Comparison of ENCODE assay signal across 8 mouse cellular contexts in genomic region chr11:86568425-86568824, GRCm38 (mm10). TPM values are rescaled to one million over a fixed set of nuclear protein-coding genes. Genes with fewer than 3 reads are reported as not detected.
DNase-seq lines count a peak whose midpoint lies in the region; ATAC-seq and TF ChIP-seq lines count a peak whose summit lies in the region.

No protein-coding gene starts in this region.

- peak; percentile 25; the same call in 1 of the 2 replicates for ATAC-seq in forebrain, postnatal 0 days
- no peak for ATAC-seq in midbrain, embryonic 14.5 days (ENCODE audit: low FRiP score, low TSS enrichment)
- no peak for ATAC-seq in midbrain, embryonic 13.5 days
- no peak; the same call in 1 of the 2 replicates for ATAC-seq in embryonic facial prominence, embryonic 14.5 days (ENCODE audit: low read depth)

- H3K27me3 ChIP-seq in forebrain, postnatal 0 days (ENCODE audit: insufficient read depth, low read length) = no peaks in the 10 kb centered on the region
- no peaks in the 10 kb centered on the region for H3K27me3 ChIP-seq in forebrain, embryonic 10.5 days (ENCODE audit: poor library complexity, severe bottlenecking)
- no peaks in the 10 kb centered on the region for H3K27me3 ChIP-seq in midbrain, embryonic 14.5 days (ENCODE audit: control insufficient read depth, insufficient read depth, low read length)
- no peaks in the 10 kb centered on the region for H3K27me3 ChIP-seq in midbrain, embryonic 13.5 days
- no peaks in the 10 kb centered on the region for H3K27me3 ChIP-seq in embryonic facial prominence, embryonic 14.5 days (replicated peaks; ENCODE audit: control insufficient read depth, insufficient read depth, low read length)

- 68% methylated on average over 3 of the region's 3 CpGs for WGBS in forebrain, postnatal 0 days
- 82% methylated on average over 3 of the region's 3 CpGs for WGBS in forebrain, embryonic 10.5 days
- 67% methylated on average over 3 of the region's 3 CpGs for WGBS in midbrain, embryonic 14.5 days
- 80% methylated on average over 3 of the region's 3 CpGs for WGBS in midbrain, embryonic 13.5 days
- WGBS in embryonic facial prominence, embryonic 14.5 days = 63% methylated on average over 3 of the region's 3 CpGs

- intact Hi-C loops in left cerebral cortex, postnatal 4 days (cut with DNase I) = loop anchor here (5.0 kb wide), 1 partner anchor 84 kb away; no protein-coding TSS in a partner anchor
- intact Hi-C loops in heart, postnatal 25 days (cut with DNase I) = loop anchor here (1.0 to 5.0 kb wide), 2 partner anchors 87 to 444 kb away; no protein-coding TSS in a partner anchor

- no peak overlapping the region for H3K4me3 ChIP-seq in forebrain, postnatal 0 days (ENCODE audit: low read depth, low read length)
- no peak overlapping the region for H3K4me3 ChIP-seq in forebrain, embryonic 10.5 days
- no peak overlapping the region for H3K4me3 ChIP-seq in midbrain, embryonic 14.5 days (replicated peaks; ENCODE audit: low read depth, low read length)
- H3K4me3 ChIP-seq in midbrain, embryonic 13.5 days (replicated peaks) = no peak overlapping the region
- no peak overlapping the region for H3K4me3 ChIP-seq in embryonic facial prominence, embryonic 14.5 days (ENCODE audit: low read depth, low read length)

- DNase-seq in forebrain, postnatal 0 days = peak; percentile 41
- no peak for DNase-seq in forebrain, embryonic 10.5 days (ENCODE audit: extremely low spot score, low spot score)
- peak; percentile 57 for DNase-seq in midbrain, embryonic 14.5 days
- peak; percentile 62 for DNase-seq in embryonic facial prominence, embryonic 14.5 days (ENCODE audit: low spot score)
- peak; percentile 14 for DNase-seq in retina, postnatal 7 days (ENCODE audit: low read depth, low spot score)
- no peak for DNase-seq in left cerebral cortex, postnatal 4 days
- DNase-seq in heart, postnatal 25 days (ENCODE audit: low spot score) = no peak

- no peaks in the 10 kb centered on the region for H3K9me3 ChIP-seq in forebrain, postnatal 0 days (ENCODE audit: low read length)
- no peaks in the 10 kb centered on the region for H3K9me3 ChIP-seq in forebrain, embryonic 10.5 days
- no peaks in the 10 kb centered on the region for H3K9me3 ChIP-seq in midbrain, embryonic 14.5 days (ENCODE audit: control insufficient read depth, low read length)
- H3K9me3 ChIP-seq in midbrain, embryonic 13.5 days = no peaks in the 10 kb centered on the region
- no peaks in the 10 kb centered on the region for H3K9me3 ChIP-seq in embryonic facial prominence, embryonic 14.5 days (ENCODE audit: control insufficient read depth, low read length)

- H3K27ac ChIP-seq in forebrain, postnatal 0 days (ENCODE audit: low read depth, low read length) = no peak overlapping the region
- H3K27ac ChIP-seq in forebrain, embryonic 10.5 days = no peak overlapping the region
- H3K27ac ChIP-seq in midbrain, embryonic 14.5 days (replicated peaks; ENCODE audit: low read depth, low read length) = no peak overlapping the region
- H3K27ac ChIP-seq in midbrain, embryonic 13.5 days = no peak overlapping the region
- no peak overlapping the region for H3K27ac ChIP-seq in embryonic facial prominence, embryonic 14.5 days (replicated peaks; ENCODE audit: low read depth, low read length)

- no peak overlapping the region for H3K9ac ChIP-seq in forebrain, postnatal 0 days
- no peak overlapping the region for H3K9ac ChIP-seq in midbrain, embryonic 14.5 days (replicated peaks; ENCODE audit: low read length)
- no peak overlapping the region for H3K9ac ChIP-seq in midbrain, embryonic 13.5 days (replicated peaks)
- H3K9ac ChIP-seq in embryonic facial prominence, embryonic 14.5 days (ENCODE audit: low read depth, low read length) = no peak overlapping the region

- TF ChIP-seq CTCF in forebrain, postnatal 0 days (IDR thresholded peaks at IDR 0.05; ENCODE audit: low read depth) = peak; percentile 74

- no peak overlapping the region for H3K4me2 ChIP-seq in forebrain, postnatal 0 days (ENCODE audit: low read depth)
- no peak overlapping the region for H3K4me2 ChIP-seq in midbrain, embryonic 14.5 days (ENCODE audit: low read length)
- H3K4me2 ChIP-seq in midbrain, embryonic 13.5 days (replicated peaks) = no peak overlapping the region
- H3K4me2 ChIP-seq in embryonic facial prominence, embryonic 14.5 days (ENCODE audit: low read depth, low read length) = no peak overlapping the region

- no peaks in the 10 kb centered on the region for H3K4me1 ChIP-seq in forebrain, postnatal 0 days (ENCODE audit: insufficient read depth)
- H3K4me1 ChIP-seq in forebrain, embryonic 10.5 days = peaks cover 14% of the 10 kb centered on the region
- no peaks in the 10 kb centered on the region for H3K4me1 ChIP-seq in midbrain, embryonic 14.5 days (ENCODE audit: control insufficient read depth, insufficient read depth, low read length)
- no peaks in the 10 kb centered on the region for H3K4me1 ChIP-seq in midbrain, embryonic 13.5 days (replicated peaks)
- peaks cover 24% of the 10 kb centered on the region for H3K4me1 ChIP-seq in embryonic facial prominence, embryonic 14.5 days (ENCODE audit: control insufficient read depth, insufficient read depth, low read length)

- H3K36me3 ChIP-seq in forebrain, postnatal 0 days (ENCODE audit: insufficient read depth) = no peaks in the 10 kb centered on the region
- peaks cover 8% of the 10 kb centered on the region; the same call in 1 of the 2 replicates for H3K36me3 ChIP-seq in forebrain, embryonic 10.5 days (replicated peaks)
- H3K36me3 ChIP-seq in midbrain, embryonic 14.5 days (ENCODE audit: control insufficient read depth, insufficient read depth, low read length) = no peaks in the 10 kb centered on the region
- no peaks in the 10 kb centered on the region for H3K36me3 ChIP-seq in midbrain, embryonic 13.5 days
- H3K36me3 ChIP-seq in embryonic facial prominence, embryonic 14.5 days (ENCODE audit: control insufficient read depth, insufficient read depth, low read length) = peaks cover 3% of the 10 kb centered on the region; the same call in 1 of the 2 replicates

RNA-seq across cellular contexts. Expression of gene Tubd1, which starts 23.6 kb away (rescaled TPM):
- 3.1 and 4.3 TPM in 2 replicates for total RNA-seq in forebrain, postnatal 0 days (2014; rRNA removed)
- 6.7 and 8.0 TPM in 2 replicates for polyA plus RNA-seq in forebrain, postnatal 0 days (2015; fragmentation: Nextera tagmentation; extraction: Ambion mirVana)
- polyA plus RNA-seq in forebrain, embryonic 10.5 days (2016; fragmentation: Nextera tagmentation; extraction: Ambion mirVana) = 14.1 and 14.2 TPM in 2 replicates
- 4.7 and 6.1 TPM in 2 replicates for polyA plus RNA-seq in midbrain, embryonic 14.5 days (2014; fragmentation: Nextera tagmentation; extraction: Ambion mirVana)
- polyA plus RNA-seq in midbrain, embryonic 13.5 days (2015; fragmentation: Nextera tagmentation; extraction: Ambion mirVana) = 6.2 and 7.9 TPM in 2 replicates
- polyA plus RNA-seq in embryonic facial prominence, embryonic 14.5 days (2014; fragmentation: Nextera tagmentation; extraction: Ambion mirVana) = 10.8 and 12.7 TPM in 2 replicates
- total RNA-seq in left cerebral cortex, postnatal 4 days (2021) = 1 to 10 TPM; 5.0 to 5.8 TPM
- total RNA-seq in heart, postnatal 25 days (2021) = 1 to 10 TPM; 4.6 to 4.8 TPM

RNA-seq across cellular contexts. Expression of gene Rps6kb1, which starts 23.8 kb away (rescaled TPM):
- 34.2 and 51.8 TPM in 2 replicates for total RNA-seq in forebrain, postnatal 0 days (2014; rRNA removed)
- polyA plus RNA-seq in forebrain, postnatal 0 days (2015; fragmentation: Nextera tagmentation; extraction: Ambion mirVana) = 56.3 and 69.2 TPM in 2 replicates
- 63.7 and 66.0 TPM in 2 replicates for polyA plus RNA-seq in forebrain, embryonic 10.5 days (2016; fragmentation: Nextera tagmentation; extraction: Ambion mirVana)
- 44.4 and 47.8 TPM in 2 replicates for polyA plus RNA-seq in midbrain, embryonic 14.5 days (2014; fragmentation: Nextera tagmentation; extraction: Ambion mirVana)
- polyA plus RNA-seq in midbrain, embryonic 13.5 days (2015; fragmentation: Nextera tagmentation; extraction: Ambion mirVana) = 56.9 and 63.2 TPM in 2 replicates
- 60.5 and 66.1 TPM in 2 replicates for polyA plus RNA-seq in embryonic facial prominence, embryonic 14.5 days (2014; fragmentation: Nextera tagmentation; extraction: Ambion mirVana)
- 10 to 100 TPM; 45.5 to 48.7 TPM for total RNA-seq in left cerebral cortex, postnatal 4 days (2021)
- total RNA-seq in heart, postnatal 25 days (2021) = 10 to 100 TPM; 19.1 to 19.2 TPM

Comparison
In these comparisons a context has a peak if more than half of its experiments do, and no peak if none do; other contexts are left out.
1. DNase-seq: peak in forebrain, postnatal 0 days (single experiment), midbrain, embryonic 14.5 days (single experiment), embryonic facial prominence, embryonic 14.5 days (single experiment) and retina, postnatal 7 days (single experiment); none in forebrain, embryonic 10.5 days (single experiment), left cerebral cortex, postnatal 4 days (single experiment) and heart, postnatal 25 days (single experiment).